Mouse (Mus musculus): ENCODE results near the gene Neurl3. TPM values are rescaled to one million over a fixed set of nuclear protein-coding genes. Genes with fewer than 3 reads are reported as not detected.

Gene Neurl3
- polyA plus RNA-seq, 2 experiments, result 1.8 to 3.0 TPM

DNA sequence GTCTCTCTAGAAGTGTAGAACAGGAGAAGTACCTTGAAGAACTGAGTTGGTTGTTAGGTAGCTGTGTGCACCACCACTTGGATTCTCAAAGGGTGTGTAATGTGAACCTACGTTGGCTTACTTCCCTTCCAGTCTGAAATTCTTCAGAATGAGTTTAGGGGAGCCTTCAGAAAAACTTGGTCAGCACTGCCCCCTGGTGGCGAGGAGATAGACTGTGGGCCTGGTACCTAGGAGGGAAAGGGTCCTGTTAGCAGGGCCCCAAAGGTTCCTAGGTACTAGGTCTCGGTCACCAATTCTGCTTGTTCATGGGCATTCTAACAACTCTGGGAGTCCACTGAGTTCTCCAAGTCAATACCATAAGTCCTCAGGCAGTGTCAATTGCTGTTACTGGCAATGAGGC is 4.7 kb upstream of the Neurl3 start:
- no peak overlapping the region for H3K9ac ChIP-seq (ENCODE audit: low read depth, low read length, severe bottlenecking)
- ATAC-seq (ENCODE audit: low FRiP score, low read depth) (peak; percentile 50; the same call in 1 of the 2 replicates), DNase-seq (ENCODE audit: low spot score) (peak; percentile 72)
- H3K36me3 ChIP-seq (ENCODE audit: control insufficient read depth, insufficient read depth, low read length), result no peaks in the 10 kb centered on the region
- no peaks in the 10 kb centered on the region for H3K27me3 ChIP-seq (ENCODE audit: control insufficient read depth, insufficient read depth, low read length)
- no peaks in the 10 kb centered on the region for H3K9me3 ChIP-seq (ENCODE audit: control insufficient read depth, low read length)
- no peaks in the 10 kb centered on the region for H3K4me1 ChIP-seq (ENCODE audit: control insufficient read depth, insufficient read depth, low read length)
- no peak overlapping the region for H3K27ac ChIP-seq (replicated peaks; ENCODE audit: low read depth, low read length)
- no peak overlapping the region for H3K4me2 ChIP-seq (replicated peaks; ENCODE audit: low read depth, low read length, severe bottlenecking)
- TF ChIP-seq POLR2A (IDR thresholded peaks at IDR 0.05; ENCODE audit: borderline replicate concordance, extremely low read depth, insufficient read depth, insufficient read length), result no peak
- WGBS, result 17% methylated on average over 3 of the region's 3 CpGs
- no peak overlapping the region for H3K4me3 ChIP-seq (replicated peaks; ENCODE audit: low read length)

GRCm38 (mm10) chr1:36277267-36278060 is 3.0 kb upstream of the Neurl3 start:
- Histone ChIP-seq H3K4me2 (replicated peaks; ENCODE audit: low read depth, low read length, severe bottlenecking) (no peak overlapping the region), H3K4me1 (ENCODE audit: control insufficient read depth, insufficient read depth, low read length) (peaks cover 6% of the 10 kb centered on the region), H3K9ac (ENCODE audit: low read depth, low read length, severe bottlenecking) (no peak overlapping the region), H3K27me3 (ENCODE audit: control insufficient read depth, insufficient read depth, low read length) (no peaks in the 10 kb centered on the region), H3K9me3 (ENCODE audit: control insufficient read depth, low read length) (no peaks in the 10 kb centered on the region), H3K27ac (replicated peaks; ENCODE audit: low read depth, low read length) (no peak overlapping the region), H3K36me3 (ENCODE audit: control insufficient read depth, insufficient read depth, low read length) (no peaks in the 10 kb centered on the region), H3K4me3 (replicated peaks; ENCODE audit: low read length) (no peak overlapping the region)
- 21% methylated on average over 7 of the region's 7 CpGs for WGBS
- no peak for TF ChIP-seq POLR2A (IDR thresholded peaks at IDR 0.05; ENCODE audit: borderline replicate concordance, extremely low read depth, insufficient read depth, insufficient read length)
- DNase-seq (ENCODE audit: low spot score), result peak; percentile 60
- no peak for ATAC-seq (ENCODE audit: low FRiP score, low read depth)

GRCm38 (mm10) chr1:36275635-36276389 is 1.3 kb upstream of the Neurl3 start:
- no peak overlapping the region for H3K9ac ChIP-seq (ENCODE audit: low read depth, low read length, severe bottlenecking)
- H3K4me3 ChIP-seq (replicated peaks; ENCODE audit: low read length), result no peak overlapping the region
- 71% methylated on average over 13 of the region's 13 CpGs for WGBS
- TF ChIP-seq POLR2A (IDR thresholded peaks at IDR 0.05; ENCODE audit: borderline replicate concordance, extremely low read depth, insufficient read depth, insufficient read length), result no peak
- DNase-seq (ENCODE audit: low spot score) (no peak), ATAC-seq (ENCODE audit: low FRiP score, low read depth) (no peak)
- no peaks in the 10 kb centered on the region for H3K36me3 ChIP-seq (ENCODE audit: control insufficient read depth, insufficient read depth, low read length)
- H3K4me1 ChIP-seq (ENCODE audit: control insufficient read depth, insufficient read depth, low read length), result peaks cover 6% of the 10 kb centered on the region
- no peak overlapping the region for H3K27ac ChIP-seq (replicated peaks; ENCODE audit: low read depth, low read length)
- H3K4me2 ChIP-seq (replicated peaks; ENCODE audit: low read depth, low read length, severe bottlenecking), result no peak overlapping the region
- H3K9me3 ChIP-seq (ENCODE audit: control insufficient read depth, low read length), result no peaks in the 10 kb centered on the region
- no peaks in the 10 kb centered on the region for H3K27me3 ChIP-seq (ENCODE audit: control insufficient read depth, insufficient read depth, low read length)

GRCm38 (mm10) chr1:36273288-36273687 is 1.2 kb downstream of the Neurl3 start:
- ATAC-seq (ENCODE audit: low FRiP score, low read depth), result no peak
- no peak for TF ChIP-seq POLR2A (IDR thresholded peaks at IDR 0.05; ENCODE audit: borderline replicate concordance, extremely low read depth, insufficient read depth, insufficient read length)
- Histone ChIP-seq H3K27ac (replicated peaks; ENCODE audit: low read depth, low read length) (no peak overlapping the region), H3K36me3 (ENCODE audit: control insufficient read depth, insufficient read depth, low read length) (no peaks in the 10 kb centered on the region), H3K4me3 (replicated peaks; ENCODE audit: low read length) (no peak overlapping the region), H3K4me2 (replicated peaks; ENCODE audit: low read depth, low read length, severe bottlenecking) (no peak overlapping the region), H3K9ac (ENCODE audit: low read depth, low read length, severe bottlenecking) (0 out of 2 replicates have a peak overlapping the region, but pooled peaks have one; percentile 28), H3K27me3 (ENCODE audit: control insufficient read depth, insufficient read depth, low read length) (peaks cover 9% of the 10 kb centered on the region; the same call in 1 of the 2 replicates), H3K4me1 (ENCODE audit: control insufficient read depth, insufficient read depth, low read length) (peaks cover 6% of the 10 kb centered on the region), H3K9me3 (ENCODE audit: control insufficient read depth, low read length) (no peaks in the 10 kb centered on the region)
- DNase-seq (ENCODE audit: low spot score), result no peak
- 12% methylated on average over 9 of the region's 9 CpGs for WGBS

GRCm38 (mm10) chr1:36272546-36272945 is 1.9 kb downstream of the Neurl3 start:
- H3K36me3 ChIP-seq (ENCODE audit: control insufficient read depth, insufficient read depth, low read length), result no peaks in the 10 kb centered on the region
- no peak for TF ChIP-seq POLR2A (IDR thresholded peaks at IDR 0.05; ENCODE audit: borderline replicate concordance, extremely low read depth, insufficient read depth, insufficient read length)
- no peak for DNase-seq (ENCODE audit: low spot score)
- no peak overlapping the region for H3K4me3 ChIP-seq (replicated peaks; ENCODE audit: low read length)
- peaks cover 9% of the 10 kb centered on the region; the same call in 1 of the 2 replicates for H3K27me3 ChIP-seq (ENCODE audit: control insufficient read depth, insufficient read depth, low read length)
- 64% methylated on average over 5 of the region's 5 CpGs for WGBS
- no peaks in the 10 kb centered on the region for H3K9me3 ChIP-seq (ENCODE audit: control insufficient read depth, low read length)
- H3K4me2 ChIP-seq (replicated peaks; ENCODE audit: low read depth, low read length, severe bottlenecking), result no peak overlapping the region
- no peak overlapping the region for H3K9ac ChIP-seq (ENCODE audit: low read depth, low read length, severe bottlenecking)
- no peak overlapping the region for H3K27ac ChIP-seq (replicated peaks; ENCODE audit: low read depth, low read length)
- H3K4me1 ChIP-seq (ENCODE audit: control insufficient read depth, insufficient read depth, low read length), result peaks cover 6% of the 10 kb centered on the region
- ATAC-seq (ENCODE audit: low FRiP score, low read depth), result no peak

Measured in limb, embryonic 14.5 days (tissue).